Mouse (Mus musculus): ENCODE results near the gene Fdxacb1.

The Fdxacb1 gene

GRCm38 (mm10) chr9:50800985-50801384, 32.9 kb downstream of the Fdxacb1 start:
- no peak for DNase-seq (ENCODE audit: low read depth in 1 of 2, low spot score in 2 of 2)

DNA sequence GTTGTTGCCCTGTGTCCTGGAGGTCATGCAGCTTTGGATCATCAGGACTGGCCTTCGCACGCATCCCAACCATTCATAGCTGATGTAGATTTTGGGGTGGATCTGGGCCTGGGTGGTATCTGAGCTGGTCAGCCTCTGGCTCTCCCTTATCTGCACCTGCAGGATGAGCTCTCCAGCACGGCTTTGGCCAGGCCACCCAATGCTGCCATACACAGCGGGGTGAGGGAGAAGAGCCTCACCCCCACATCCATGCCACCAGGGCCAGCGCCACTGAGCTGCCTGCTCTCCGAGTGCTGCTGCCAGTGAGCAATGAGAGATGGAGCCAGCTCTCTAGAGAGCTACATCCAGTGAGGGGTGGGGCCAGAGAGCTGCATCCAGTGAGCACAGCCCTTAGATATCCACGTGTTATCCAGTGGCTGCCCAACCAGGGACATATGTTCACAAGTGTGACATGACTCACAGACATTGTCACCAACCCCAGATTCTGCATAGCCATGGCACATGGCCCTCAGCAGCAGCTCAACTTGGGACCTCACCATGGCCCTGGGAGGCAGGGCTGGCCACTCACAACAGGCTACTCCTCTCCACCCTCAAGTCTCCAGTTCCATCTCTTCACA, 35.1 kb downstream of the Fdxacb1 start:
- no peak for DNase-seq (ENCODE audit: low read depth in 1 of 2, low spot score in 2 of 2)

DNA sequence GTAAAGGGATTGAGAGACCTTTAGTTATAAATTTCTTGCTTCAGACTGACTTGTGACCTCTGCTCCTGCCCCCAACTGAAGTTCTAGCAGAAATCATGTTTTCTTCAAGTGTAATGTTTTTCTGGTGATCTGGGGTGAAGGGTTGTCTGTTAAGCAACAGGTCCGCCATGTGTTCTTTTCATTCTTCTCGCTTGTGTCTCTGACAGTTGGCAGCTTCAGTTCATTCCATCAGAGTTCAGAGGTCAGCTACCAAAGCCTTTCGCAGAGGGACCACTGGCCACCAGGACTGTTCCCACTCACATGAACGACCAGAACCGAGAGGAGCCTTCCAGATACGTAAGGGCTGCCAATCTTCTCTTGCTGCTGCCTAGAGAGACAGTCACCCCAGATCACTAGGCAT, 40.4 kb downstream of the Fdxacb1 start:
- no peak for DNase-seq (ENCODE audit: low read depth in 1 of 2, low spot score in 2 of 2)

GRCm38 (mm10) chr9:50809146-50809545, 41.1 kb downstream of the Fdxacb1 start:
- DNase-seq (ENCODE audit: low read depth in 1 of 2, low spot score in 2 of 2), result no peak

GRCm38 (mm10) chr9:50811187-50811586, 43.2 kb downstream of the Fdxacb1 start:
- DNase-seq (ENCODE audit: low read depth in 1 of 2, low spot score in 2 of 2), result no peak

GRCm38 (mm10) chr9:50811746-50812145, 43.7 kb downstream of the Fdxacb1 start:
- no peak for DNase-seq (ENCODE audit: low read depth in 1 of 2, low spot score in 2 of 2)

- no peak for DNase-seq (ENCODE audit: low read depth in 1 of 2, low spot score in 2 of 2)
Measured at GRCm38 (mm10) chr9:50813796-50814195, 45.8 kb downstream of the Fdxacb1 start.

GRCm38 (mm10) chr9:50815666-50816065, 47.6 kb downstream of the Fdxacb1 start:
- DNase-seq (ENCODE audit: low read depth in 1 of 2, low spot score in 2 of 2), result no peak

- DNase-seq (ENCODE audit: low read depth in 1 of 2, low spot score in 2 of 2), result no peak
Measured at GRCm38 (mm10) chr9:50816512-50816911, 48.5 kb downstream of the Fdxacb1 start.

DNA sequence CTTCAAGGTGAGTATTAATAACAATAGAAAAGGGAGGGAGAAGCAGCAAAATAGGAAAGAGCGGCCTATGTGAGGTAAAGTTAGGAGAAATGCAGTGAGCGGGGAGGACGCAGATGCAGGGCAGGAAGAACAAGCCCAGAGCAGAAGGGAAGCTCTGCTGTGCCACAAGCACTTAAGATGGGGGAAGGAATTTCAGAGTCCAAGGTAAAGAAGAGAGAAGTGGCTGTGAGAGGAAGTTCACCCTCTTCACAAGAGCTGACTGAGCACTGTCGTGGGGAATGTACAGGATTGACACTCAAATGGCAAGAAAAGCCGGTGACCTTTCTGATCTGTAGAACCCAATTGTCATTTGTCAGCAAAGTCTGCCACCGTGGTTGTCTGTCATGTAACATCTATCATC, 50.0 kb downstream of the Fdxacb1 start:
- no peak for DNase-seq (ENCODE audit: low read depth in 1 of 2, low spot score in 2 of 2)

DNA sequence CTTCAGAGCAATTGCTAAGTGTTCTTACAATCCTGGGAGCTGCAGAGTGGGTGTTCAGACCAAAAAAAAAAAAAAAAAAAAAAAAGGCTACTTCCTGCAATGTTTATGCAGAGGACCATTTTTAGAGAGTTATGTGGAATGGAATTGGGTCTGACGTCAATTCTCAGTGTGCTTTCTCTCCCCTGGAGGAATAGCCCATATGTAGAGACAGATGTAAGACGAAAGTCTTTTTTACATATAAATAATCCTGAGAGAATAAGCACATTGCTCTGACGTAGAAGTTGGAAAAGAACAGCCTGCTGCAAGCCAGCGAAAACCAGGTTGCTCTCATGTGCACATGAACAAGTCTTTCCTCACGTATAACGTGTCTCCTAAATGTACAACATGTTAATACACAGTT, 51.7 kb downstream of the Fdxacb1 start:
- no peak for DNase-seq (ENCODE audit: low read depth in 1 of 2, low spot score in 2 of 2)

GRCm38 (mm10) chr9:50821651-50822050, 53.6 kb downstream of the Fdxacb1 start:
- no peak for DNase-seq (ENCODE audit: low read depth in 1 of 2, low spot score in 2 of 2)

DNA sequence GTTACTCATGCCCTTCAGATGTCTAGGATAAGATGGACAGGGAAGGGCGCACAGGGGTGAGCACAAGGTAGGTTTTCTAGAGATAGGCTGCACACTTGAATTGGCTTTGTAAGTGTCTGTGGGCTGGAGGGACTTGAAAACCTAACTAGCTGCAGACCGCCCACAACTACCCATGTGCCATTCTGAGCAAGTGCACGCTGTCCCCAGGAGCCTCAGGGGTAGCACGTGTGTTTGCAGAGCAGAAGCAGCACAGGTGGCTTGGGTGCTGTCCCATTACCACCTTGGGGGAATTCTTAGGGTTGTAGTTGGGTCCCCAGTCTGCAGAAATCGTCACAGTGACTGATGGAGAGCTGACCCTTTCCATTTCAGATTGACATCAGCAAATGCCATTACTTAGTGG, 54.2 kb downstream of the Fdxacb1 start:
- no peak for DNase-seq (ENCODE audit: low read depth in 1 of 2, low spot score in 2 of 2)
